Mouse (Mus musculus) midbrain, embryonic 15.5 days (tissue): ENCODE results near the gene Mef2b. TPM values are rescaled to one million over a fixed set of nuclear protein-coding genes. Genes with fewer than 3 reads are reported as not detected.
A peak's percentile ranks its signal among the peaks of the same experiment; 100 is the strongest.

Experiments
- ATAC-seq: fragments of 200-750 bp; cut with Nextera tagmentation; replicated peaks from 2 replicates; pipeline ENCODE4 v1.8.0; 2017; ENCODE audit warnings: moderate TSS enrichment
- H3K27ac ChIP-seq: fragments of 300-500 bp; sonication (generic); 2 replicates; pipeline ENCODE4 v1.5.1; 2015; ENCODE audit warnings: mild to moderate bottlenecking, inconsistent platforms
- H3K27me3 ChIP-seq: fragments of 300-500 bp; sonication (generic); replicated peaks from 2 replicates; pipeline ENCODE4 v1.6.1; 2015; ENCODE audit warnings: inconsistent platforms
- H3K36me3 ChIP-seq: fragments of 300-500 bp; sonication (generic); replicated peaks from 2 replicates; pipeline ENCODE4 v1.6.1; 2015; ENCODE audit warnings: inconsistent platforms
- H3K4me1 ChIP-seq: fragments of 300-500 bp; sonication (generic); 2 replicates; pipeline ENCODE4 v1.6.1; 2015; ENCODE audit warnings: inconsistent platforms
- H3K4me2 ChIP-seq: fragments of 300-500 bp; sonication (generic); 2 replicates; pipeline ENCODE4 v1.6.1; 2015; ENCODE audit warnings: inconsistent platforms, mild to moderate bottlenecking, moderate library complexity
- H3K4me3 ChIP-seq: fragments of 300-500 bp; sonication (generic); 2 replicates; pipeline ENCODE4 v1.5.1; 2015; ENCODE audit warnings: mild to moderate bottlenecking, inconsistent platforms
- H3K9ac ChIP-seq: fragments of 300-500 bp; sonication (generic); 2 replicates; pipeline ENCODE4 v1.6.1; 2015; ENCODE audit warnings: mild to moderate bottlenecking, inconsistent platforms
- H3K9me3 ChIP-seq: fragments of 300-500 bp; sonication (generic); 2 replicates; pipeline ENCODE4 v1.6.1; 2016; ENCODE audit warnings: inconsistent platforms
- WGBS: fragments of 180-500 bp; shearing (Covaris S2); methylation state at CpG from one replicate; pipeline ENCODE4 v1.1.7; 2015; ENCODE audit warnings: mixed read lengths; 5-methylcytosine and 5-hydroxymethylcytosine counted together
- polyA plus RNA-seq: library from polyadenylated mRNA; unstranded; fragments of >200 nt; fragmentation: Nextera tagmentation; extraction: Ambion mirVana; gene quantifications from 2 replicates; pipeline ENCODE4 v1.2.1, GENCODE M21; 2015

Mef2b gene
- polyA plus RNA-seq, result 0.37 and 0.56 TPM in 2 replicates

- Histone ChIP-seq H3K36me3 (peaks cover 17% of the 10 kb centered on the region), H3K9me3 (no peaks in the 10 kb centered on the region), H3K4me3 (peak within 1 kb of the TSS; percentile 74), H3K4me2 (peak within 1 kb of the TSS; percentile 79), H3K4me1 (peaks cover 24% of the 10 kb centered on the region), H3K27ac (peak within 1 kb of the TSS; percentile 85), H3K9ac (peak within 1 kb of the TSS; percentile 86), H3K27me3 (no peaks in the 10 kb centered on the region)
- ATAC-seq, result peak; percentile 96
- WGBS, result under 1% methylated on average over 46 of the region's 46 CpGs
These were observed at the start of gene Mef2b, which contains the start of the genes Rfxank and Borcs8 for GRCm38 (mm10) chr8:70139026-70139857. Gene Mef2b (plus strand): TSS chr8:70139711. Gene Rfxank (minus strand): TSS chr8:70139154. Gene Borcs8 (plus strand): TSS chr8:70139499.

DNA sequence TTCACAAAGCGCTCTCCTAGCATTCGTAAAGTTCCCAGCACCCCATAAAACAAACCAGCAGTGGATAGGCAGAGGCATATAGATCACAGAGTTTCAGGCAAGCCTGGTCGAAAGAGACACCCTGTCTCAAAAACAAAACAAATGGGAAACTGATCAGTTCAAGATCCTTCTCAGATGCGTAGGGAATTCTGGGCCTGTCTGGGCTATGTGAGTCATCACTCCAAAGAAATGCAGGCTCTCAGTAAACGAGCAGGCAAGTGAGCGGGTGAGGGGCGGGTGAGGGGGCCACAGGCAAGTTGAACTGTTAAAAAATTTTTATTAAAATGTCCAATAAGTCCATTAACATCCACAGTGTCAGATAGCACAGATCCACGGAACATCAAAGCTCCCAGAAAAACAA, 46.7 kb upstream of the Mef2b start:
- no peak overlapping the region for H3K27ac ChIP-seq
- no peak for ATAC-seq

DNA sequence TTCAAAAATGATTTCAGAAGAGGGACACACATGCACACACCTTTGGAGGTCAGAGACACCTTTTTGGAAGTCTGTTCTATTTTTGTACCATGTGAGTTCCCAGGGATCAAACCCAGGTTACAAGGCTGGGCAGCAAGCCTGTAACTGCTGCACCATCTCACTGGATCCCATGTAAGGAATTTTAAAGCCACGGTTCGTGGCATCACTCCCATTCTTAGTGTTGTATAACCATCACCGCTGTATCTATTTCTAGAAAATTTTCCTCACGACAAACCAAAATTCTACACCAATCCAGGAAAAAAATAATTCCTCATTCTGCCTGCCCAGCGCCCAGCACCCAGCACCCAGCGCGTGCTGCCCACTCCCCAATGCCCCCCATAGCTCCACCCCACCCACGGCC, 40.2 kb upstream of the Mef2b start:
- 72% methylated on average over 8 of the region's 8 CpGs for WGBS
- Histone ChIP-seq H3K27ac (no peak overlapping the region), H3K9ac (no peak overlapping the region), H3K36me3 (peaks cover 87% of the 10 kb centered on the region), H3K4me1 (no peaks in the 10 kb centered on the region), H3K9me3 (no peaks in the 10 kb centered on the region), H3K4me2 (no peak overlapping the region), H3K27me3 (no peaks in the 10 kb centered on the region), H3K4me3 (no peak overlapping the region)
- ATAC-seq, result no peak

More for the DNA sequence above, 46.7 kb upstream of the Mef2b start:
- Histone ChIP-seq H3K4me2 (no peak overlapping the region), H3K4me1 (peaks cover 25% of the 10 kb centered on the region), H3K4me3 (no peak overlapping the region), H3K9me3 (no peaks in the 10 kb centered on the region), H3K9ac (no peak overlapping the region), H3K36me3 (peaks cover 35% of the 10 kb centered on the region), H3K27me3 (peaks cover 12% of the 10 kb centered on the region)
- WGBS, result 70% methylated on average over 8 of the region's 8 CpGs

- no peaks in the 10 kb centered on the region for H3K4me1 ChIP-seq
- ATAC-seq, result no peak
- no peaks in the 10 kb centered on the region for H3K27me3 ChIP-seq
- H3K36me3 ChIP-seq, result peaks cover 80% of the 10 kb centered on the region
- H3K27ac ChIP-seq, result no peak overlapping the region
- H3K9me3 ChIP-seq, result no peaks in the 10 kb centered on the region
- no peak overlapping the region for H3K4me3 ChIP-seq
- no peak overlapping the region for H3K9ac ChIP-seq
- no peak overlapping the region for H3K4me2 ChIP-seq
- 85% methylated on average over 8 of the region's 8 CpGs for WGBS
These were observed 39.3 kb upstream of the Mef2b start for GRCm38 (mm10) chr8:70100241-70100640.

GRCm38 (mm10) chr8:70104506-70104905, 35.0 kb upstream of the Mef2b start:
- H3K36me3 ChIP-seq, result peaks cover 77% of the 10 kb centered on the region
- ATAC-seq, result peak; percentile 51
- no peaks in the 10 kb centered on the region for H3K27me3 ChIP-seq
- no peaks in the 10 kb centered on the region for H3K9me3 ChIP-seq
- peaks cover 7% of the 10 kb centered on the region; the same call in 1 of the 2 replicates for H3K4me1 ChIP-seq
- no peak overlapping the region for H3K9ac ChIP-seq
- WGBS, result 23% methylated on average over 6 of the region's 6 CpGs
- H3K27ac ChIP-seq, result no peak overlapping the region
- no peak overlapping the region for H3K4me3 ChIP-seq
- no peak overlapping the region for H3K4me2 ChIP-seq

DNA sequence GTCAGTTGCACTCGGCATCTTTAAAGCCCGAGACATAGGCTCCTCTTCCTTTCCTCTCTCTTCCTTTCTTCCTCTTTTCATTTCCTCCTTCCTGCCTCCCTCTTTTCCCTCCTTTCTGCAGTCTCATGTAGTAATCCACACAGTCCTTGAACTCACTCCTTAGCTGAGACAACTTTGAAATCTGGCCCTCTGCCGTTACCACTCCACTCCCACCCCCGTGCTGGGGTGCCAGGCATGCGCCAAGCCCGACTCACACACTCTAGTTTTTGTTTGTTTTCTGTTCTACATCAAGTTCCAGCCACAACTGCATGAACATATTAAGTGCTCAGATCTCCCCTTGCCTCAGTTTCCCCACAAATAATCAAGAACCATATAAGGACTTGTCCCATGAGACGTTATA, 34.6 kb upstream of the Mef2b start:
- Histone ChIP-seq H3K4me3 (no peak overlapping the region), H3K9me3 (no peaks in the 10 kb centered on the region), H3K36me3 (peaks cover 77% of the 10 kb centered on the region), H3K4me2 (no peak overlapping the region), H3K27ac (no peak overlapping the region), H3K27me3 (no peaks in the 10 kb centered on the region), H3K9ac (no peak overlapping the region), H3K4me1 (peaks cover 11% of the 10 kb centered on the region; the same call in 1 of the 2 replicates)
- ATAC-seq, result no peak
- 75% methylated on average over 7 of the region's 7 CpGs for WGBS

GRCm38 (mm10) chr8:70110451-70110850, 29.1 kb upstream of the Mef2b start:
- ATAC-seq, result no peak
- H3K9me3 ChIP-seq, result no peaks in the 10 kb centered on the region
- H3K4me3 ChIP-seq, result no peak overlapping the region
- H3K27ac ChIP-seq, result no peak overlapping the region
- no peak overlapping the region for H3K9ac ChIP-seq
- 0 out of 2 replicates have a peak, but pooled peaks cover 4% of the 10 kb centered on the region for H3K27me3 ChIP-seq
- H3K36me3 ChIP-seq, result peaks cover 68% of the 10 kb centered on the region
- H3K4me2 ChIP-seq, result no peak overlapping the region
- 91% methylated on average over 2 of the region's 2 CpGs for whole genome bisulfite sequencing
- peaks cover 40% of the 10 kb centered on the region for H3K4me1 ChIP-seq

DNA sequence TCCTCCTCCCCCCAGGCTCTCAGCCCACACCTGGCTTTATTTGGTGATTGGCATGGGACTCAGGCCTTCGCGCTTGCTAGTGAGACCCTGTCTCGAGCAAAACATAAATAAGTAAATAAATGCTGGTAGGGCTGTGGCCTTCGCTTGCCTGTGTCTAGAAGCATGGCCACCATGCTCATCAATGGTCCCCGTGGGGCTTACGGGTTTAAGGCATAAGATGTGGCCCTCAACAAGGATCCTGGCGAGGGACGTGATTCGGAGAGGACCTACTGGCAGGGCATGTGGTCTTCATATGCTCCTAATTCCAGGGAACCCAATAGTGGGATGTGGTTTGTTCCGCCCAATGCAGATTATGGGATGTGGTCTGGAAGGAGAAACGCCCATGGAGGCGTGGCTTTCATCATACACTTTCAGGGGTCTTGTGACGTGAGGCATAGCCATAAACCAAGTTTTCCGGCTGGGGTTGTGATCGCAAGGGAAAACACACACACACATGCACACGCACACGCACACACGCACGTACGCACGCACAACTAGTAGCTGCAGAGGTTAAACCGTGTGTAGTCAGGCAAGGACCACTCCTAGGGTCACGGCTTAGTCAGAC, 28.2 kb upstream of the Mef2b start:
- Histone ChIP-seq H3K9ac (no peak overlapping the region), H3K9me3 (no peaks in the 10 kb centered on the region), H3K27me3 (0 out of 2 replicates have a peak, but pooled peaks cover 4% of the 10 kb centered on the region), H3K36me3 (peaks cover 63% of the 10 kb centered on the region), H3K4me3 (no peak overlapping the region), H3K4me1 (peaks cover 40% of the 10 kb centered on the region), H3K27ac (no peak overlapping the region), H3K4me2 (no peak overlapping the region)
- ATAC-seq, result no peak
- WGBS, result 62% methylated on average over 23 of the region's 23 CpGs

GRCm38 (mm10) chr8:70112401-70113016, 27.0 kb upstream of the Mef2b start:
- Histone ChIP-seq H3K9ac (no peak overlapping the region), H3K4me2 (no peak overlapping the region), H3K4me1 (peaks cover 50% of the 10 kb centered on the region), H3K4me3 (no peak overlapping the region), H3K36me3 (peaks cover 51% of the 10 kb centered on the region), H3K27ac (no peak overlapping the region), H3K27me3 (0 out of 2 replicates have a peak, but pooled peaks cover 4% of the 10 kb centered on the region), H3K9me3 (no peaks in the 10 kb centered on the region)
- WGBS, result 8% methylated on average over 43 of the region's 43 CpGs
- ATAC-seq, result peak; percentile 26

- Histone ChIP-seq H3K9ac (no peak overlapping the region), H3K4me3 (no peak overlapping the region), H3K27ac (no peak overlapping the region), H3K27me3 (0 out of 2 replicates have a peak, but pooled peaks cover 4% of the 10 kb centered on the region), H3K36me3 (peaks cover 33% of the 10 kb centered on the region), H3K9me3 (no peaks in the 10 kb centered on the region), H3K4me1 (peaks cover 58% of the 10 kb centered on the region), H3K4me2 (no peak overlapping the region)
- ATAC-seq, result no peak
- WGBS, result 21% methylated on average over 6 of the region's 6 CpGs
These were observed 25.0 kb upstream of the Mef2b start for GRCm38 (mm10) chr8:70114488-70114887.

GRCm38 (mm10) chr8:70114892-70115291, 24.6 kb upstream of the Mef2b start:
- H3K27me3 ChIP-seq, result 0 out of 2 replicates have a peak, but pooled peaks cover 4% of the 10 kb centered on the region
- H3K4me2 ChIP-seq, result no peak overlapping the region
- peaks cover 54% of the 10 kb centered on the region for H3K4me1 ChIP-seq
- ATAC-seq, result no peak
- H3K36me3 ChIP-seq, result peaks cover 29% of the 10 kb centered on the region
- 70% methylated on average over 13 of the region's 13 CpGs for WGBS
- H3K9me3 ChIP-seq, result no peaks in the 10 kb centered on the region
- no peak overlapping the region for H3K27ac ChIP-seq
- H3K9ac ChIP-seq, result no peak overlapping the region
- H3K4me3 ChIP-seq, result no peak overlapping the region

DNA sequence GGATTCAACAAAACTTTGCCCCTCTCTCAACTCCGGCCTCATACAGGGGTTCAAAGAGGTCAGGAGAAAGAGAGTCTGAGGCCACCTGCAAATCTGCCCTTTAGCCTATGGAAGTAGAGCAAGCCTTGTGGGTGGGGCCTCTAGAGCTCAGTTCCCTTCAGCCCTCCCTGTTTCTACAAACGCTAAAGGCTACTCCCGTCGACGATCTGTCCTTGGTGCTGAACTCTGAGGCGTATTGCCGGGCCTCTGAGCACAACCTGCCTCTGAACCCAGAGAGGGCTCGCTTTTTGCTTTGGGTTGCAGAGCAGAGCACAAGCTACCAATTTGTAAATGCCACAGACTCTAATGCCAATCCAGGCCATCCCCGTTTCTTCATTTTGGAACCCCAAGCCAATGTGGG, 21.9 kb upstream of the Mef2b start:
- Histone ChIP-seq H3K27ac (0 out of 2 replicates have a peak overlapping the region, but pooled peaks have one; percentile 6), H3K27me3 (0 out of 2 replicates have a peak, but pooled peaks cover 4% of the 10 kb centered on the region), H3K4me1 (peaks cover 46% of the 10 kb centered on the region), H3K9ac (peak overlapping the region; percentile 78), H3K4me3 (peak overlapping the region; percentile 73), H3K4me2 (peak overlapping the region; percentile 77), H3K9me3 (no peaks in the 10 kb centered on the region), H3K36me3 (peaks cover 18% of the 10 kb centered on the region)
- no peak for ATAC-seq
- WGBS, result 10% methylated on average over 9 of the region's 9 CpGs
